Mouse (Mus musculus): Measurements from ENCODE around the gene Amotl1.
"Not testable (repeated sequence)": the region's sequence is repeated elsewhere in the genome, so short reads cannot be mapped to it uniquely, and the experiment has no call there.

Gene Amotl1

DNA sequence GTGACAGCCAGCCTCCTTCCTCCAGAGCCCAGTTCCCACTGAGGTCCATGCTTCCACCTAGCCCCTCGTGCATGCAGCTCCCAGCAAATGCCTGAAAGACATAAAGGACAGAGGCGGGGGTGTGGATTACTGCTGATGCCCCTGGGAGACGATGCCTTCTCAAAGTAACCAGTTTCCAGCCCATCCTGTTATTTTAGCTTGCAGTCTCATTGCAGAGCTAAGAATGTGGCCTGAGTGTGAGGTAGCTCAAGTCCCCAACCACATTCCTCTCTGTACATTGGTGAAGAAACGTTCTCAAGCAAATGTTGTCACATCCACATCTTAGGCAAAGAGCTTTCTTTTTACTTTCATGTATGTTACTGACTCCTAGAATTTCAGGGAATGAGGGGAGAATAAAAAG is at the start of gene Amotl1:
TSS of gene Amotl1 (minus strand) at position 101 of the 400 bp plus-strand sequence.
- DNase-seq: no peak

GRCm38 (mm10) chr9:14689376-14690108 is 44.7 kb upstream of the Amotl1 start:
- DNase-seq: no peak

DNA sequence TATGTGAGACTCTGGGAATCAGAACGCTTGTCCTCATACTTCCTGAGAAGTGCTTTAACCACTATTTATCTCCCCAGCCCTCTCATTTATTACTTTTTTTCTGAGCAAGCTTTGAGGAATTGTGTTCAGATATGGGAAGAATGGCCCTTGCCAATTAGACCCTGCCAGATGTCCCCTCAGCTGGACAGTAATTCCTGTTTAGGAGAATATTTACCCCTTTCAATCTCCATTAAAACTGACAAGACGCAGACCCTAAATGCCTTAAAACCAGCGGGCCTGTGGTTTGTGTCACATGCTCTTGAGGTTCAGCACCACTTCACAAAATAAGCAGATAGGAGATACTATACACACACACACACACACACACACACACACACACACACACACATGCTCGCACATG is 39.5 kb upstream of the Amotl1 start:
- no peak for DNase-seq

- no peak for DNase-seq
Observed at GRCm38 (mm10) chr9:14682741-14683140, 37.9 kb upstream of the Amotl1 start.

DNA sequence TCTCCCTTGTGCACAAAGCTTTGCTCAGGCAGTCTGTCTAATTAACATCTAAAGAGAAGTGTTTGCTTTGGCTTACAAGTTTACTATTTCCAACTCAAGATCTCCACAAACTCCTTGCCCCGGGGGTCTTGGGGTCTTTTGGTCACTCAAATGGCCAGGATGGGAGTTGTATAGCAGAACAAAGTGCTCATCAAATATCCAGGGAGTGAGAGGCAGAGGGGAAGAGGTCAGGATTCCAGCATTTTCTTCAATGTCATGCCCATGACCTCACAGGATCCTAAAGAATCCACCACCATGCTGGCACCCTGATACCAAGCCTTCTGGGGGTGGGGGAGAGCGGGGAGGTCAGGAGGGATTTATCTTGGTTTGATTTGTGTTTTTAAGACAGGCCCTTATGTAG is 35.7 kb upstream of the Amotl1 start:
- DNase-seq: no peak

DNA sequence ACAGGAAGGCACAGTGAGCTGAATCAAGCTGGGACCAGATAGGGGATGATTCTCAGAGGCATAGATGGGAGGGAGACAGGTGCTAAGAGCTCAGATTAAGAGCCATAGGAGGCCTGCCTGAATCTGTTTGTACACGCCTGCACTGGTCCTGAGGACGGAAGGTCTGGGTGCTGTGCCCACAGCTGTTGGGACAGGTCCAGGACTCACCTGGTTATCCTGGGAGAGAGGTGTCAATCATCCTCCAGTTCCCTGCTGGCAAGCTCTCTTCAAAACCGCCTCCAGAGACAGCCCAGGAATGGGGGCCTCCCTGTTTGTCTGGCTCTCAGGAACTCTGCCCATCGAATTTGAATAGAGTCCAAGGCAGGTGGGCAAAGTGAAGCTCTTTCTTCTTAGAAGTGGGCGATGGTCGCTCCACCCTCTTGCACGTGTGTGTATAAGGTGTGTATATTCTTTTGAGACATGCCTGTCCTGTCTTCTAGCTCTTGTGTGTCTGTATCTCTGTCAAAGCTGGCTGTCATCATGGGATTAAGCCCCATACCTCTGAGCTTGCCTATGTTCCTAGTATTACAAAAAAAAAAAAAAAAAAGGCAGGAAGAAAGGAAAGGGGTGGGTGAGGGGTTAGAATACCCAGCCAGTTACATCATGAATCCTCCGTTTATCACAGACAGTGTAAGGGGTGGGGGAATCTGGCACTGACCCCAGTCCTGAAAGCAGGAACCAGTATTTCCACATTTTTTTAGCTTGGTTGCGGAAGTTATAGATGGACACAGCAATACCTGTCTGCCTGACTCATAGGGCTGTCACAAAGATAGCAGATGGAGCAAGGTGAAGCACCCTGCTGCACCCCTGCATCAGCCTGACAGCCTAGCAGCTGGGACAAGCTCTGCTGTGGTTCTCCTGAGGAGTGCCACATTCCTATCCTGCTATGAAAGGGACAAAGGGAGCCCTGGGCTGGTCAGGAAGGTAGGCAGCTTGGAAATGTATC is 31.1 kb upstream of the Amotl1 start:
- DNase-seq: no peak

DNA sequence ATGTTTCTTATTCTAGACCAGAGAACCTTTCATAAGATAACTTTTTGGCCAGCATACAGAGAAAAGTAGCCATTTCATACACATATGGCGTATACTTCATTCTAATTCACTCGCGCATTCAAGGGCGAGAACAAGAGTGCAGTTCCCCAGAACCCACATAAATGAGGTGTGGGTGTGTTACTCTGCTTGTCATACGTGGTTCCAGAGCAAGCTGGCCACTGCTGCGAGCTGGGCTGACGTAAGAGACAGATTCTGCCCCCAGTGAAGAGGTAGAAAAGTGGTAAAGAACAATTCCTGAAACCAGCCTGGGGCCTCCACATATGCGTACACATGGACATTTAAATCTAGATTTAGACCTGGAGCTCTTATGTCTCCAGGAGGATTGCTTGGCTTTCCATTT is 29.6 kb upstream of the Amotl1 start:
- DNase-seq: no peak

GRCm38 (mm10) chr9:14673109-14673508 is 28.3 kb upstream of the Amotl1 start:
- DNase-seq: no peak

DNA sequence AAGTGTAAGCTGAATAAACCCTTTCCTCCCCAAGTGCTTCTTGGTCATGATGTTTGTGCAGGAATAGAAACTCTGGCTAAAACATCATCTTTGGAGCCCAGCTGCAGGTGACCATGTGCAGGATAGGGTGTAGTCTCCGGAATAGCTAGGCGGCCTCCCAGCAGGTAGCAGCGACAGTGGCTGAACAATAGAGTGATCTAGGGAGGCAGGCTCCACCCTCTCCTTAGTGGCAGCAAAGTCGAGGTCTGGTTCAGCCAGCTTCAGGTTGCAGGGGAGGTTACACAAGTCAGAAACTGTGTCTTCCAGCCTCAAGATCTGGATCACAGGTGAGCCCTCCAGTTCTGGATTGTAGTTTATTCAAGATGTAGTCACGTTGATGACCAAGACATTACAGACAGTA is 27.1 kb upstream of the Amotl1 start:
- DNase-seq: not testable (repeated sequence)

GRCm38 (mm10) chr9:14668382-14668781 is 23.5 kb upstream of the Amotl1 start:
- DNase-seq: no peak

DNA sequence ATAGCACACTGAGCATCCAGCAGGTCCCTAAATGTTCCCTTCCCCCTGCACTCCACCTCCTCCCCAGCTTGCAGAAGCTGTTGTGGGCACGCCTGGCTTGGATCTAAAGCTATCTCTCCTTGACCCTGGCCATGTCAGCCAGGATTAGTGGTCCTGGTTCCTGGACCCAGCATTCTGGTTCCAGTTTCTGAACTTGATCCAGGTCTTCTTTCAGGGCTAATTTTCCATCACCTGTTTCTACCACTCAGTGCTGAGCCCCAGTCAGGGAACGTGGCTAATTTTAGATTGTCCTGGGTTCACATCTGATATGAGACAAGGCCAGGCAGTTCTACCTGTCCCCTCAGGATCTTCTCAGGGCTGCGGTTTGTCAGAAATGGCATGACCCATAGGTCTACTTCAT is 21.2 kb upstream of the Amotl1 start:
- no peak for DNase-seq

- no peak for DNase-seq
Observed at GRCm38 (mm10) chr9:14663591-14663990, 18.7 kb upstream of the Amotl1 start.

- no peak for DNase-seq
Observed at GRCm38 (mm10) chr9:14662876-14663275, 18.0 kb upstream of the Amotl1 start.

- no peak for DNase-seq
Observed at GRCm38 (mm10) chr9:14662138-14662537, 17.3 kb upstream of the Amotl1 start.

- DNase-seq: no peak
Observed at GRCm38 (mm10) chr9:14657926-14658325, 13.1 kb upstream of the Amotl1 start.

DNA sequence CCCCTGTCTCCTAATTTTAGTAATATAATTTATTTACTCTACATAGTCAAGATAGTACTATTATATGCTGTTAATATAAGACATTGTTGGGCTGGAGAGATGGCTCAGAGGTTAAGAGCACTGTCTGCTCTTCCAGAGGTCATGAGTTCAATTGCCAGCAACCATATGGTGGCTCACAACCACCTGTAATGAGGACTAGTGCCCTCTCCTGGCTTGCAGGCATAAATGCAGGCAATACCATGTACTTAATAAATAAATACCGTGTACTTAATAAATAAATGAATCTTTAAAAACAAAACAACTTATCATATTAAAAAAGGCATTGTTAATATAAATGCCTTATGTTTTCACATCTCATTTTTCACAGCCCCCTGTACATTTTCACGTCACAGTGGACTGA is 9.2 kb upstream of the Amotl1 start:
- no peak for DNase-seq

DNA sequence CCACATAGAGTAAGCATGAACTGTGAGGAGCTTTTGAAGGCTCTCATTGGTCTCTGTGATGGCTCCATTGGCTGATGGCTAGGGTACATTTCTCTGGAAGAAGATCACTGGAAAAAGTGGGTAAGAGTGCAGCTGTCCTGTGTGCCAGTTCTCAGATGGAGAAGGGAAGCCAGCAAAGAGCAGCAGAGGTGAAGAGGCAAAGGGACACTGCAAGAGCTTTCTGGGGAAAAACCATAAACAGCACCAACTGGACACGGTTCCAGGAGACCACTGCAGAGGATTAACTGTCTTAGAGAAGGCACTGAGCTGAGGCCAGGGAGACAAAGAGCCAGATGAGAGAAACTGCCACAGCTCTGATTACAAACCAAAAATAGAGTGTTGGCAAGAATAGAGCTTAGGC is 7.9 kb upstream of the Amotl1 start:
- DNase-seq: no peak

DNA sequence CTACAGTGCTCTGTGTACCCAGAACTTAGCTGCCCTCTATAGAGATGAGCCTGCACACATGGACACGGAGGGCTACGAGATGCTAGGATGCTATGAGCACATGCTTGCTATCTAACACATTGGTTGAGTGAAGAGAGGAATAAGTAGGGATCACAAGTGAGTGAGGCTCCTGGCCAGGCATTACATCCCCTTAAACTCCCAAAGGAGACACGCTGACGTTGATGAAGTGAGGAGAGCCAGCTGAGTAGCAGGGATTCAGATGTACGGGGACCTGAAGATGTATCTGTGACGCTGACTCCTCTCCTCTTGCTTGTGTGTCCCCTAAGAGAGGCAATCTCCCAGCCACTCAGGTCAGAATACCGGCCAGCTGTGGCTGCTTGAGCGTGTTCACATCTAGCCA is 3.0 kb upstream of the Amotl1 start:
- no peak for DNase-seq

- no peak for DNase-seq
Observed at GRCm38 (mm10) chr9:14646641-14647040, 1.8 kb upstream of the Amotl1 start.

DNA sequence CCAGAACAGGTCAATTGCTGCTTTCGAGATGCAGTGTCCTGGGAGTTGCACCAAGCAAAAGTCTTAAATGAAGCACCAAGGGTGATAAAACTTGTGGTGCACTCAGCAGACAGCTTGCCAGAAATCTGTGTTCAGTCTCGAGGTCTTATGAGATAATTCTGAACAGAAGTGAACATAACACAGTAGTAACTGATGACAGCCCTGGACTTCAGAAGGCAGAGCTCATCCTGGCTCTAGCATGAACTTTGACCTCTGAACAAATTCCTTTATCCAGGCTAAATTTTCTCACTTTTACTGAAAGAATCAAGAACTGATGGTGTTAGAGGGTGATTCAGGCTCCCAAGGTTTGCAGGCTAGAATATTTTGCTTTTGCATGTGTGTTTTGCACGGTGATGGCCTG is 1.2 kb upstream of the Amotl1 start:
- no peak for DNase-seq

DNA sequence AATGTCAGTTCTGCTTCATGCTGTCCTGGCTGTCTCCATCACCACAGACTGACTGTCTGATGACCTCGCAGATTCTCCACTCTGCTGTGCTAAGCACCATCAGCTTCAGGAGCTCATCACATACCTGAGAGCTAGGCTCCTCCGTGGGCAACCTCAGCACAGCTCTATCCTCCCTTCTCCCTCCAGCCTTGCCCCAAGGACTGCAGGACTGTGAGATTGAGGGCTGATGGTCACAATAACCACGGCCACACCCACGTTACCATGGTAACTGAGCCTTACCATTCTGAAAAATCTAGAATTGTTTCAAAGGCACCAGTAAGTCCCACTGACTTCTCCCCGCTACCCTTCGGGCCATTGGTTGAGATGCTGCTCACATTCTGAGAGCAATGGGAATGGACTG is 1.5 kb downstream of the Amotl1 start:
- DNase-seq: no peak

DNA sequence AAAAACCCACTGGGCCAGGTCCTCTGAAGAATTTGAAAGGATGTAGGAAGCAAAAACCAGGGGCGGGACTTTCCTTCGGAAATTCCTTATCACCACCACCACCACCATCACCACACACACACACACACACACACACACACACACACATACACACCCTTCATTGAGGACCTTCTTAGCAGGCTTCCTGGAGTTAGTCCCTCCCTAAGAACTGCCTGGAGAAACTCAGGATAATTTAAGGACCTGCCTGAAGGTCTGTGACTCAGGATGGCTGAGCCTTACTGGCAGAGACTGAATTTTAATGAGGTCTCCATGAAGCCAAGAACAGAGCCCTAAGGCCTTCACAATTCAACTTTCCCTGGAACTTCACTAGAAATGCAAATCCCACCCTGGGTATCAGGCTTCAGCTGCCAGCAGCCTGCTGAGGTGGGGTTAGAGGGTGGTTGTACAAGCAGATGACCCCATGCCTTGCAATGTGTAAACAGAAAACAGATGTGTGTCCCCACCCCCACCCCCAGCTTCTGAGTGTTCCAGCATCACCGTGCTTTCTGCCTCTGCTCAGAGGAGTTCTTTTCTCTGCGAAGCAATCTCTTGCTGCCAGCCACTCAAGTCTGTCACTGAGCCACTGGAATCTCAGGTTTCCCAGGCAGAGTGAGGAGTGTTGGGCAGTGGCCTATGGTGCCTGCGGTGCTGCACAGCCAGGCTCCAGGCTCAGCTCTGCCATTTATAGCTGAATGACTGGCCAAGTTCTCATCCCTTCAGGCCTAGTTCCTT is 2.4 kb downstream of the Amotl1 start:
- no peak for DNase-seq

Data from thymus, postnatal 4 days (tissue).